Mouse (Mus musculus) retina, postnatal 1 day (tissue): ENCODE measurements around the gene Pnmt.

ENCODE experiments used
- DNase-seq: peaks from one replicate; pipeline ENCODE4 v3.0.0-alpha.2; 2012

Pnmt gene

GRCm38 (mm10) chr11:98384721-98385637 lies 1.3 kb upstream of the Pnmt start:
- no peak for DNase-seq

DNA sequence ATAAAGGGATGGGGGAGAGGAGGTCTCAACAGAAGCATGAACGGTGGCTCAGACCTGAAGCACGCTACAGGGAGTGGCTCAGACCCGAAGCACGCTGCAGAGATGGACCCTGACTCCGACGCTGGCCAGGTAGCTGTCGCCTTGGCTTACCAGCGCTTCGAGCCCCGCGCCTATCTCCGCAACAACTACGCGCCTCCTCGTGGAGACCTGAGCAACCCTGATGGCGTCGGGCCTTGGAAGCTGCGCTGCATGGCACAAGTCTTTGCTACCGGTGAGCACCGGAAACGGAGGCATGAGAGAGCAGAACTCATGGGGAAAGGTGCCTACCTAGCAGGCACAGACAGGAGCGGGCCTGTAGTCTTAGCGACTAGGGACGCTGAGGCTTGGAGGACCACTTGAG lies 346 bp downstream of the Pnmt start:
- peak; percentile 15 for DNase-seq

GRCm38 (mm10) chr11:98387056-98387577 lies 867 bp downstream of the Pnmt start:
- DNase-seq, result no peak

DNA sequence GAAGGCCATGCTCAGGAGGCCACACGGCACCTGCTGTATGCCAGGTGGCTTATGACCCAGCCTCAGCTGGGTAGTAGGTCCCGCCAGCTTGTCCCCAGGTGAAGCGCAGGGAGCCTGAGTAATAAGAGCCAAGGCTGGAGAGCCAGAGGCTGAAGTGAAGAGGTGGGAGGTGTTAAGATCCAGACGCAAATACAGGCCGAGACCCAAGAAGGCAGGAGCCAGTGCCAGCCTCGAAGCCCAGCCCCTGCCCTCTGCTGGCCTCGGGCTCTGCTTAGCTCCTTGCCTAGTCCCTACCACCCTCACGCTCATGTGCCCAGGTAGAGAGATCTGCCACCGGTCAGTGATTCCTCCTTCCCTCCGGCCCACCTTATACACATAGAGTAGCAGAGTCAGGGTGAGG lies 2.0 kb downstream of the Pnmt start:
- no peak for DNase-seq

DNA sequence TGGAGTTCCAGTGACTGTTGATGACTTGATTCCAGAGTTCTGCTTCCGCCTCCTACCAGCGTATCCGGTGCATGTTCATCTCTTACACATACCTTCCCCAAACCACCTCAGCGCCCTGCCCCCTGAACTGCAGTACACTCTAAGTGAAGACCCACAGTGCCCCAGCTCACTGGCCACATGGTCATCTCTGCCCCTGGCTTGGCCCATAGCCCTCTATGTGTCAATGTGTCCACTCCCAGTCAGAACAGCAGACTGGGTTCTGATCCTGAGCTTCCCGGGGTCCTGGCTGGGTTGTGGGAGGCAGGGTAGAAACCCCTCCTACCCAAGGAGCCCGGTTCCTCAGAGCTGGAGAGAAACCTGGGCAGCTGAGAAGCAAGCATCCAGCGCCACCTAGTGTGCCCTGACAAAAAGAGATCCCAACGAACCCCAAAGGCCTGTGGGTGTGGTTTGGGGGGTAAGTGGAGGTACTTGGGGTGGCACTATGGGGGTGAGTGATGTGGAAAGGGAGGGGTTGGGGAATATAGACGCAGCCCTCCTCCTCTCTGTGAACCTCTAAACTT lies 3.1 kb downstream of the Pnmt start:
- peak; percentile 68 for DNase-seq

DNA sequence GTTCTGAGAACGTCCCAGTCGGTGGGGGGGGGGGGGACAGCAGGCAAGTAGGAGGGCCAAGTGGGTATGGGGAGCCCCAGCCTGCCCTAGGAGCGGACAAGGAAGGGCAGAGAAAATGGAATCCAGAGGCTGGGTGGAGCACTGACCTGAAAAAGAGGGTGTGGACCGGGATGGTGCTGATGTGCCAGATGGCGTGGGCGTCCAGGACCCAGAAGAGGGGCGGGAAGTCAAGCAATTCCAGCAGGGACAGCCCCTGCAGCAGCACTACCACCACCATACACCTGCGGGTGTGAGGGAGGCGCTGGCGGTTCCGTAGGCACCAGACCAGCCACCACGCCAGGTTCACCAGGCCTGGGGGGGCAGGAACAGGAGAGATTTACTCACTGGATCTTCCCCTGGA lies 3.9 kb downstream of the Pnmt start:
- no peak for DNase-seq

DNA sequence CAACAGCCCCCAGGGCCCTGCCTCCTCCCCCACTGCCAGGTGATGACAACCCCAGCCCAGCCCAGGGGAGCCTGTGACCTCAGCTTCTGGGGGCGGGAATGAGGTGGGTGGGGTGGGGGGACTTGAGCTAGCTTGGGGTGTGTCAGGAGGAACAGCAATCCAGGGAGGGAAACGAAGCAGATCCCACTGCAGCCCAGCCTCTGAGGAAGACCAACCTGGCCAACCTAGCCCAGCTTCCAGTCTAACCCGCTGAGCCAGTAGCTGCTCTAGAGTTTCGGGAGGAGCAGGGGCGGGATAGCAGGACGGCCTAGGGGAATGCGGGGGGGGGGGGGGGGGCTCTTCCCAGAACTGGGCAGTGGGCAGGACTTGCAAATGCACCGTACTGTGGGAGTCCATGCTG lies 5.8 kb downstream of the Pnmt start:
- DNase-seq, result no peak

DNA sequence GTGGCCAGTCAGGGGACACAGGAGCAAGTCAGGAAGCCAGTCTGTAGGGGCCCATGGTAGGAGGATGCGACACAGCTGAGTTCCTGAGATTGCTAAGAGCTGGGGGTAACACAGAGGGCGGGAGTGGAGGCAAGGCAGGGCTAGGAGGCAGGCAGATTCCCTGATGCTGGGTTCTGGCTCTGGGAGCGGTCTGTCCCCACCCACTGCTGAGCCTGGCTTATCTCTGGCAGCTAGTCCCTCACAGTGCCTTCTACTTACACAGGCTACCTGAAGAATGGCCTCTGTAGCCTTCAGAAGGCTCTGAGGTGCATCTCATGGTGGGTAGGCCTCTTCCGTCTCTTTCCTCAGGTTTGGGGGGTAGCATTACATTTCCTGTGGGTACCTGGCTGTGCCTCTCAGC lies 6.4 kb downstream of the Pnmt start:
- DNase-seq, result no peak

GRCm38 (mm10) chr11:98393317-98393716 lies 7.1 kb downstream of the Pnmt start:
- DNase-seq, result peak; percentile 66

- no peak for DNase-seq
These were observed 8.1 kb downstream of the Pnmt start for GRCm38 (mm10) chr11:98394301-98394700.

- no peak for DNase-seq
These were observed 8.8 kb downstream of the Pnmt start for GRCm38 (mm10) chr11:98395041-98395440.

DNA sequence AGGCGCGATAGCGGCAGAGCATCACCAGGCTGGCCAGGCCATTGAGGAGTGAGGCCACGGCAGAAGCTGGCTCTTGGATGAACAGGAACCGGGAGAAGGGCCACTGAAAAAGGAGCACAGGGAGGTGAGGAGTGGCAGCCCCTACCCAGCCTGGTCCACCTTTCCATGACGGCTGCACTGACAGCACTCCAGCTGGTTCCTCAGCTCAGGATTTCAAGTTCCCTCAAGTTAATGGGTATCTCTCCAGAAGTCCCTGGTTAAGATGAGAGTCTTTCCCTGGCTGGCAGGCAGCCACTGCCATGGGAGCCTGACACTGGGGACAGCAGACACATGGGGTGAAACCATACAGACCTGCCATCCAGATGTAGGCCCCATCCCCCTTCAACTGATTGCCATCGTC lies 11.7 kb downstream of the Pnmt start:
- no peak for DNase-seq

GRCm38 (mm10) chr11:98400161-98400726 lies 14.0 kb downstream of the Pnmt start, which contains the start of gene Pgap3:
TSS of gene Pgap3 (minus strand) at chr11:98400490.
- peak; percentile 94 for DNase-seq

DNA sequence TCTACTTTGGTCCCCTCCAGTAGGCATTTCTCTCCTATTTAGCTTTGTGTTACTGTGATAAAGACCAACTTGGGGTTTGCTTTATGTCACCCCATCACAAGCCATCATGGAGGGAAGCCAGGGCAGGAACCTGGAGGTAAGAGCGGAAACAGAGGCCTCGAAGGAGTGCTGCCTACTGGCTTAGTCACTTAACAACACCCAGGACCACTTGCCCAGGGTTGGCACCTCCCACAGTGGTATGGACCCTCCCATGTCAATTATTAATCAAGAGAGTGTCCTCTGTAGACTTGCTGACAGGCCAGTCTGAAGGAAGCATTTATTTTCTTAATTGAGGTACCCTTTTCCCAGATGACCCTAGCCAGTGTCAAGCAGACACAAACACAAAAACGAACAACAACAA lies 14.6 kb downstream of the Pnmt start:
- no peak for DNase-seq

DNA sequence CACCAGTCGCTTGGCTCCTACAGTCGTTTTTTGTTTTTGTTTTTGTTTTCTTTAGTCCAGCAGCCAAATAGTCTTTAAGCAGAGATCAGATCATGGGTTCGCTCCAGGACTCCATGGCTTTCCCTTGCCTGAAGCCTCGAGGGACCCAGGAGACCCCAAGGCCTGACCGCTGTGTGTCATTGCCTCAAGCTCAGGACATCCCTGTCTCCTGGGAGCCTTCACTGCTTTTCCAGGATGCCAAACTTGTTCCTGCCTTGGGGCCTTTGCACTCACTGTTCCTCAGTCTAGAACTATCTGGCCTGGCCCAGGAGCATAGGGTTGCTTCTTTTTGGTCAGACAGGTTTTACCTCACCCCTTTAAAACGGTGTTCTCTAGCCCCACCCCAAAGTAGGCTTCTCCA lies 20.4 kb downstream of the Pnmt start:
- no peak for DNase-seq

DNA sequence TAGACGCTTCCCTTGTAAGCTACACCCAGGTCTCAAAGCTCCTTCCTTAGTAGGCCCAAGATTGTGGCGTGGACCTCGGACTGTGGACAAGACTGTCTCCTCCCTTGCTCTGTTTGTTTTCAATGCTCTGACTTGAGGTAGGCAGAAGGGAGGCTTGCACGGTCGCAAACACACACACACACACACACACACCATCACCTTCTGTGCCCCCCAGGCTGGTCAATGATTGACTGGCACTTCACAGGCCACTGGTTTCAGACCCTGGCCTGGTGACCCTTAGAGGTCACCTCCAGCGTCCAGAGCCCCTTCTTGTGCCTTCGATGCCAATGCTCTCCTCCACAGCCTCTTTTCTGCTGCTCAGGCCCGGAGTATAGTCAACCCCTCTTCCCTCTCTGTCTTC lies 22.6 kb downstream of the Pnmt start:
- no peak for DNase-seq

DNA sequence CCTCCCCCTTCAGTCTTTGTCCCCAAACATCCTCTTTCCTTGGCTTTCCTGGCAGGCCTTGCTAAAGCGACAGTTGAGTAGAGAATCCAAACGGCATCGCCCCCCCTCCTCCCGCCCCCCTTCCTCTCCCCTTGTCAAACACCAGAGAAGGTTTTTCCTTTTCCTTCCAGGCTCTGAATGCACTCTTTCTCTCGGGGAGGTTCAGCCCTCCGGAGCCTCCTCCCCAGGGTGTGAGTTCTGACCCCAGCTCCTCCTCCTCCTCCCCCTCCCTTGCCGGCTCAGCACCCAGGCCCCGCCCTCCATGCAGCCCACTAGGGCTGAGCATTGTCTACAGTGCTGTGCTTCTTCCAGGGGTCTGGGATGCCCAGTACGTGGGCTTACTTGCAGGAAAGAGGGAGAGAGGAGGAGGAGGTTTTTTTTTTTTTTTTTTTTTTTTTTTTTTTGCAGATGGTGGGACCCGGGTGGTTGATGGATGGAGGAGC lies 23.1 kb downstream of the Pnmt start:
- DNase-seq, result peak; percentile 74

GRCm38 (mm10) chr11:98412273-98412796 lies 26.1 kb downstream of the Pnmt start, which contains the start of gene Erbb2:
TSS of gene Erbb2 (plus strand) at chr11:98412470.
- peak; percentile 84 for DNase-seq

GRCm38 (mm10) chr11:98412797-98413301 lies 26.6 kb downstream of the Pnmt start:
- peak; percentile 61 for DNase-seq

DNA sequence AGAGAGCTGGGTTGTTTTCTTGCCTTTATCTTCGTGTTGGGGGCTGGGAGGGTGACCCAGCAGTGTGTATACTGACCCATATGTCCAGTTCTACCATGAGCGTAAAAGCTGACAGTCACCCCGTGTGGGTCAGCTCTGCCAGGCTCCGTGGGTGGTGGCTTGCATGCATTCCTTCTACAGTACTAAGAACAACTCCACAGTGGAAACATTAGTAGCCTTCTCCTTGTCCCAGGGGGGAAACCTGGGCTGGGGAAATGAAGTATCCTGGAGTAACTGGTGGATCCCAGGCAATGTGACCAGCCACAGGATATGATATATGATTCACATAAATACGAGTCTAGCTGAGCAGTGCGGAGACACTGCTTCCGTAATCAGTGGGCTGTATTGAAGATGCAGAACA lies 27.5 kb downstream of the Pnmt start:
- DNase-seq, result peak; percentile 23

DNA sequence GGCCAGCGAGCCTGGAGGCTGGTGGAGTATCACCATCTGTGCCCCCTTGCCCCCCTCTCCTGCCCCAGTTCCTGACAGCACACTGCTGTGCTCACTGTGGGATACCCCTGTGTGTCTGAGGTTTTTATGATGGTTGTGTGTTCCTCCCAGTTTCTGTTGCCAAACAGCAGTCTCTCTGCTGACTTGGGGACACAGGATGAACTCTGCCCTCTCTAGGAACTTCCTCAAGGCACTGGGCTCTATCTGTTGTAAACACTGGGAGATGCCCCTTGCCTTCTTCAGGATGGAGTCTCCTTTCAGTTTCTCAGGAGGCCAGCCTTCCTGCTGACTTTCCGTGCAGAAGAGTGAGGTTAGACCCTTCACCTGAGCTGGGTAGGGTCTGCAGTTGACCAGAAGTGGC lies 27.9 kb downstream of the Pnmt start:
- DNase-seq, result no peak

- DNase-seq, result no peak
These were observed 30.8 kb downstream of the Pnmt start for GRCm38 (mm10) chr11:98417074-98417473.

GRCm38 (mm10) chr11:98418273-98418672 lies 32.0 kb downstream of the Pnmt start:
- no peak for DNase-seq
